Comparison of ENCODE assay signal across 30 mouse cellular contexts in genomic region chr5:76203171-76203570, GRCm38 (mm10). TPM values are rescaled to one million over a fixed set of nuclear protein-coding genes. Genes with fewer than 3 reads are reported as not detected.
DNase-seq lines count a peak whose midpoint lies in the region; ATAC-seq and TF ChIP-seq lines count a peak whose summit lies in the region.
"Had no signal": no experiment of that assay in that cellular context is flagged by ENCODE, and none has a peak within 500 bp of the region (broad histone marks: within the 10 kb centered on the region; RNA-seq: fewer than 3 reads in every experiment).

No protein-coding gene starts in this region.

- peaks cover 75% of the 10 kb centered on the region for H3K36me3 ChIP-seq in heart, postnatal 0 days (replicated peaks; ENCODE audit: control insufficient read depth, insufficient read depth, low read length)
- H3K36me3 ChIP-seq in heart, embryonic 10.5 days = peaks cover 90% of the 10 kb centered on the region
- H3K36me3 ChIP-seq in midbrain, embryonic 11.5 days (ENCODE audit: control insufficient read depth, insufficient read depth, low read length) = peaks cover 26% of the 10 kb centered on the region
- H3K36me3 ChIP-seq in midbrain, embryonic 10.5 days = peaks cover 96% of the 10 kb centered on the region

- TF ChIP-seq CTCF in heart, postnatal 0 days (IDR thresholded peaks at IDR 0.05; ENCODE audit: low read depth) = no peak

- intact Hi-C loops in gastrocnemius, postnatal 14 days (cut with DNase I; ENCODE audit: low total_unique reads) = no loop called here

- H3K4me1 ChIP-seq in heart, postnatal 0 days (ENCODE audit: control insufficient read depth, insufficient read depth) = no peaks in the 10 kb centered on the region
- no peaks in the 10 kb centered on the region for H3K4me1 ChIP-seq in heart, embryonic 10.5 days
- no peaks in the 10 kb centered on the region for H3K4me1 ChIP-seq in midbrain, embryonic 11.5 days (ENCODE audit: control insufficient read depth, insufficient read depth, low read length)
- H3K4me1 ChIP-seq in midbrain, embryonic 10.5 days = no peaks in the 10 kb centered on the region
- H3K4me1 ChIP-seq: embryonic facial prominence, embryonic 10.5 days; embryonic facial prominence, embryonic 13.5 days; forebrain, embryonic 12.5 days; forebrain, embryonic 15.5 days had no signal

- H3K27me3 ChIP-seq in heart, postnatal 0 days (ENCODE audit: control insufficient read depth, insufficient read depth, low read length) = no peaks in the 10 kb centered on the region
- H3K27me3 ChIP-seq in heart, embryonic 10.5 days (ENCODE audit: insufficient read depth, poor library complexity, severe bottlenecking) = no peaks in the 10 kb centered on the region
- no peaks in the 10 kb centered on the region for H3K27me3 ChIP-seq in midbrain, embryonic 11.5 days (ENCODE audit: control insufficient read depth, insufficient read depth, low read length)
- H3K27me3 ChIP-seq in midbrain, embryonic 10.5 days (ENCODE audit: low read depth, poor library complexity, severe bottlenecking) = no peaks in the 10 kb centered on the region
- H3K27me3 ChIP-seq: CH12.LX; embryonic facial prominence, embryonic 13.5 days; forebrain, embryonic 12.5 days; forebrain, embryonic 15.5 days had no signal

- ATAC-seq in heart, postnatal 0 days (ENCODE audit: insufficient read depth, low read depth) = no peak
- no peak for ATAC-seq in midbrain, embryonic 11.5 days (ENCODE audit: low FRiP score)
- ATAC-seq: forebrain, embryonic 15.5 days; hindbrain, postnatal 0 days; inflammation-experienced regulatory T-cells, adult 6 months; intestine, embryonic 16.5 days had no signal

- 58% methylated on average over 3 of the region's 3 CpGs for WGBS in heart, postnatal 0 days
- WGBS in heart, embryonic 10.5 days = 89% methylated on average over 3 of the region's 3 CpGs
- WGBS in midbrain, embryonic 11.5 days = 92% methylated on average over 3 of the region's 3 CpGs
- WGBS in midbrain, embryonic 10.5 days = 95% methylated on average over 3 of the region's 3 CpGs

- no peaks in the 10 kb centered on the region for H3K9me3 ChIP-seq in heart, postnatal 0 days (replicated peaks; ENCODE audit: control insufficient read depth, low read length)
- no peaks in the 10 kb centered on the region for H3K9me3 ChIP-seq in heart, embryonic 10.5 days
- no peaks in the 10 kb centered on the region for H3K9me3 ChIP-seq in midbrain, embryonic 11.5 days (ENCODE audit: control insufficient read depth, low read length)
- H3K9me3 ChIP-seq in midbrain, embryonic 10.5 days (replicated peaks) = no peaks in the 10 kb centered on the region
- H3K9me3 ChIP-seq: embryonic facial prominence, embryonic 10.5 days; embryonic facial prominence, embryonic 13.5 days; forebrain, embryonic 12.5 days; forebrain, embryonic 15.5 days; G1E had no signal

- no peak overlapping the region for H3K9ac ChIP-seq in heart, postnatal 0 days (replicated peaks; ENCODE audit: low read depth, low read length)
- H3K9ac ChIP-seq in midbrain, embryonic 11.5 days (ENCODE audit: low read length) = no peak overlapping the region
- H3K9ac ChIP-seq: embryonic facial prominence, embryonic 13.5 days; forebrain, embryonic 12.5 days; forebrain, embryonic 15.5 days; hindbrain, embryonic 14.5 days had no signal

- no peak for TF ChIP-seq EP300 in heart, postnatal 0 days (IDR thresholded peaks at IDR 0.05; ENCODE audit: low read depth)

- H3K4me2 ChIP-seq in heart, postnatal 0 days (ENCODE audit: low read depth, low read length) = no peak overlapping the region
- H3K4me2 ChIP-seq in midbrain, embryonic 11.5 days = no peak overlapping the region
- H3K4me2 ChIP-seq: embryonic facial prominence, embryonic 13.5 days; forebrain, embryonic 12.5 days; forebrain, embryonic 15.5 days; hindbrain, embryonic 14.5 days had no signal

- no peak overlapping the region for H3K4me3 ChIP-seq in heart, postnatal 0 days (ENCODE audit: low read depth, low read length)
- no peak overlapping the region for H3K4me3 ChIP-seq in heart, embryonic 10.5 days
- H3K4me3 ChIP-seq in midbrain, embryonic 11.5 days (ENCODE audit: low read depth, low read length) = no peak overlapping the region
- H3K4me3 ChIP-seq in midbrain, embryonic 10.5 days = no peak overlapping the region
- H3K4me3 ChIP-seq: embryonic facial prominence, embryonic 10.5 days; embryonic facial prominence, embryonic 13.5 days; erythroblast, embryonic 14.5 days; forebrain, embryonic 12.5 days; forebrain, embryonic 15.5 days had no signal

- peak; percentile 24 for DNase-seq in gastrocnemius, postnatal 14 days
- no peak for DNase-seq in gastrocnemius, postnatal 25 days
- peak; percentile 26 for DNase-seq in heart, postnatal 0 days (ENCODE audit: low spot score)
- no peak for DNase-seq in heart, adult 9 months (ENCODE audit: low spot score in 2 of 2)
- peak; percentile 41 for DNase-seq in heart, postnatal 4 days
- DNase-seq in heart, embryonic 10.5 days (ENCODE audit: low spot score) = no peak
- DNase-seq in midbrain, embryonic 11.5 days (ENCODE audit: low spot score, missing footprints) = peak; percentile 71
- no peak for DNase-seq in midbrain, embryonic 10.5 days (ENCODE audit: low spot score)
- DNase-seq: adrenal gland, adult 2 months; adrenal gland, postnatal 14 days; B cell, adult 2 months; cerebellum, adult 11-12 months; cerebellum, adult 8-10 months; cerebellum, postnatal 10 days; cerebellum, postnatal 36 days; embryo, embryonic 11 days; gastrocnemius, postnatal 36 days; kidney, adult 18-20 months; kidney, adult 9 months had no signal

- no peak overlapping the region for H3K27ac ChIP-seq in heart, postnatal 0 days (ENCODE audit: low read depth)
- no peak overlapping the region for H3K27ac ChIP-seq in heart, embryonic 10.5 days
- no peak overlapping the region for H3K27ac ChIP-seq in midbrain, embryonic 11.5 days (ENCODE audit: low read depth, low read length)
- no peak overlapping the region for H3K27ac ChIP-seq in midbrain, embryonic 10.5 days (replicated peaks)
- H3K27ac ChIP-seq: embryonic facial prominence, embryonic 10.5 days; embryonic facial prominence, embryonic 13.5 days; forebrain, embryonic 12.5 days; forebrain, embryonic 15.5 days; hindbrain, embryonic 14.5 days; hindbrain, postnatal 0 days had no signal

RNA-seq across cellular contexts. Expression of gene Tmem165, which starts 19.5 kb away (rescaled TPM):
- total RNA-seq in gastrocnemius, postnatal 14 days (2021) = 10 to 100 TPM; 20.7 to 22.8 TPM
- total RNA-seq in gastrocnemius, postnatal 25 days (2021) = 10 to 100 TPM; 12.8 to 18.0 TPM
- 81.9 and 108 TPM in 2 replicates for total RNA-seq in heart, postnatal 0 days (2014; rRNA removed; ENCODE audit: low replicate concordance)
- 46.4 and 48.9 TPM in 2 replicates for polyA plus RNA-seq in heart, postnatal 0 days (2015; fragmentation: Nextera tagmentation; extraction: Ambion mirVana)
- total RNA-seq in heart, postnatal 4 days (2021) = 10 to 100 TPM; 49.4 to 50.4 TPM
- polyA plus RNA-seq in heart, embryonic 10.5 days (2016; fragmentation: Nextera tagmentation; extraction: Ambion mirVana) = 71.1 and 101 TPM in 2 replicates
- polyA plus RNA-seq in midbrain, embryonic 11.5 days (2014; fragmentation: Nextera tagmentation; extraction: Ambion mirVana) = 100 and 102 TPM in 2 replicates
- polyA plus RNA-seq in midbrain, embryonic 10.5 days (2016; fragmentation: Nextera tagmentation; extraction: Ambion mirVana) = 75.4 and 81.0 TPM in 2 replicates

Comparison
In these comparisons a context has a peak if more than half of its experiments do, and no peak if none do; other contexts are left out.
1. DNase-seq: peak in gastrocnemius, postnatal 14 days (single experiment), heart, postnatal 0 days (single experiment), heart, postnatal 4 days (single experiment) and midbrain, embryonic 11.5 days (single experiment); none in gastrocnemius, postnatal 25 days (single experiment), heart, adult 9 months (0 of 2), heart, embryonic 10.5 days (single experiment) and midbrain, embryonic 10.5 days (single experiment).